ENCODE assay signal across 9 mouse cellular contexts in the genomic region with DNA sequence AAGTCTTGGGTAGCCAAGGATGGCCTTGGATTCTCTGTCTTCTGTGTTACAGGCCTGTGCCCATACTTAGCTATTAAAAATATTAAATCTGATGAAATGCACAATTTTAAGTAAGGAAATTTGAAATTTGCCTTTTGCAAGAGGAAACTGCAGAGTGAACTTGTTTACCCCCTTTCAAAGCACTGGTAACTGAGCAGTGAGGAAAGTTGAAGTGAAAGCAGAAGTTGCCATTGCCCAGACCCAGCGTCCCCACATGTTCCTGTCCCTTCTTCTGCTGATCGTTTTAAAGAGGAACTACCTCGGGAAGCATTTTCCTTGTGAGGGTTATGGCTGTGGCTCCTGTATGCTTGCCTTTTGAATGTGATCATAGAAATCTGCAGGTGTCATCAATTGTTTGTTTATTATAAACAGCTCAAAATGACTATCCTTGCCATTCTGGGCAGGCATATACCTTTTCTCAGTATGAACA. TPM values are rescaled to one million over a fixed set of nuclear protein-coding genes. Genes with fewer than 3 reads are reported as not detected.
A peak's percentile ranks its signal among the peaks of the same experiment; 100 is the strongest.
DNase-seq lines count a peak whose midpoint lies in the region; ATAC-seq and TF ChIP-seq lines count a peak whose summit lies in the region.
"Had no signal": no experiment of that assay in that cellular context is flagged by ENCODE, and none has a peak within 500 bp of the region (broad histone marks: within the 10 kb centered on the region; RNA-seq: fewer than 3 reads in every experiment).

No protein-coding gene starts in this region.

- intact Hi-C loops in left cerebral cortex, postnatal 36 days (cut with DNase I), result no loop called here

- peaks cover 75% of the 10 kb centered on the region for H3K4me1 ChIP-seq in liver, embryonic 12.5 days

- peak overlapping the region; percentile 27 for H3K4me2 ChIP-seq in liver, embryonic 12.5 days

- 16% methylated on average over 3 of the region's 3 CpGs for WGBS in liver, embryonic 12.5 days (ENCODE audit: insufficient replicate concordance)

- no peaks in the 10 kb centered on the region for H3K27me3 ChIP-seq in liver, embryonic 12.5 days (replicated peaks)

- H3K27ac ChIP-seq in layer of hippocampus, adult 2 months, result peak overlapping the region; percentile 91
- H3K27ac ChIP-seq in liver, embryonic 12.5 days, result peak overlapping the region; percentile 64

- H3K9me3 ChIP-seq in liver, embryonic 12.5 days (replicated peaks), result no peaks in the 10 kb centered on the region

- ATAC-seq in activated CD4-positive, CD25-positive, alpha-beta regulatory T cell, adult 4 months, result peak; percentile 36
- no peak for ATAC-seq in liver, embryonic 12.5 days

- H3K36me3 ChIP-seq in liver, embryonic 12.5 days, result peaks cover 14% of the 10 kb centered on the region

- no peak overlapping the region; the same call in 1 of the 2 replicates for H3K9ac ChIP-seq in liver, embryonic 12.5 days

- TF ChIP-seq CTCF in layer of hippocampus, adult 2 months (conservative IDR thresholded peaks at IDR 0.05), result no peak

- no peak overlapping the region for H3K4me3 ChIP-seq in layer of hippocampus, adult 2 months
- H3K4me3 ChIP-seq in liver, embryonic 12.5 days, result no peak overlapping the region

- DNase-seq in layer of hippocampus, adult 2 months (ENCODE audit: low spot score in 2 of 2), result no peak
- no peak for DNase-seq in layer of hippocampus, postnatal 10 days (ENCODE audit: low spot score in 2 of 2)
- DNase-seq in skeletal muscle tissue, adult 2 months (ENCODE audit: low read depth, low spot score), result peak; percentile 60
- no peak for DNase-seq in right cerebral cortex, adult 18-20 months
- DNase-seq in left cerebral cortex, postnatal 36 days (ENCODE audit: low spot score in 2 of 2), result no peak
- DNase-seq in gastrocnemius, adult 8-10 months (ENCODE audit: low spot score in 2 of 2), result no peak

RNA-seq across cellular contexts. Expression of a gene that starts 39.8 kb away (rescaled TPM):
- 10 to 100 TPM; 32.0 to 33.1 TPM for total RNA-seq in layer of hippocampus, adult 2 months (2021)
- 10 to 100 TPM; 42.3 to 42.7 TPM for total RNA-seq in layer of hippocampus, postnatal 10 days (2021)
- polyA plus RNA-seq in activated CD4-positive, CD25-positive, alpha-beta regulatory T cell, adult 4 months (2017; shearing (Covaris generic)), result 100 to 1,000 TPM in 1 of 2 experiments, 10 to 100 TPM in 1; 83.0 to 104 TPM
- 35.9 and 42.2 TPM in 2 replicates for polyA plus RNA-seq in liver, embryonic 12.5 days (2016; fragmentation: Nextera tagmentation; extraction: Ambion mirVana)
- total RNA-seq in left cerebral cortex, postnatal 36 days (2021), result 10 to 100 TPM; 21.5 to 30.3 TPM
- 10 to 100 TPM; 18.8 to 27.9 (median 27.3) TPM for total RNA-seq in gastrocnemius, adult 8-10 months (2022)

RNA-seq across cellular contexts. Expression of a gene that starts 41.8 kb away (rescaled TPM):
- total RNA-seq in layer of hippocampus, adult 2 months (2021), result 1 to 10 TPM; 2.3 to 4.2 TPM
- total RNA-seq in layer of hippocampus, postnatal 10 days (2021), result 1 to 10 TPM; 3.7 to 4.0 TPM
- not detected for polyA plus RNA-seq in activated CD4-positive, CD25-positive, alpha-beta regulatory T cell, adult 4 months (2017; shearing (Covaris generic))
- polyA plus RNA-seq in liver, embryonic 12.5 days (2016; fragmentation: Nextera tagmentation; extraction: Ambion mirVana), result 0.12 and 0.26 TPM in 2 replicates
- total RNA-seq in left cerebral cortex, postnatal 36 days (2021), result 1 to 10 TPM; 4.9 to 10.0 TPM
- under 1 TPM in 1 of 4 experiments, not detected in 3; 0.59 TPM for total RNA-seq in gastrocnemius, adult 8-10 months (2022)
- polyA plus RNA-seq: inflammation-experienced regulatory T-cells, adult 6 months had no signal

RNA-seq across cellular contexts. Expression of a gene that starts 42.2 kb away (rescaled TPM):
- 1 to 10 TPM; 5.0 to 5.3 TPM for total RNA-seq in layer of hippocampus, adult 2 months (2021)
- 1 to 10 TPM; 5.0 to 6.0 TPM for total RNA-seq in layer of hippocampus, postnatal 10 days (2021)
- not detected for polyA plus RNA-seq in activated CD4-positive, CD25-positive, alpha-beta regulatory T cell, adult 4 months (2017; shearing (Covaris generic))
- polyA plus RNA-seq in liver, embryonic 12.5 days (2016; fragmentation: Nextera tagmentation; extraction: Ambion mirVana), result not detected in 2 replicates
- total RNA-seq in left cerebral cortex, postnatal 36 days (2021), result 1 to 10 TPM; 8.1 to 8.5 TPM
- total RNA-seq in gastrocnemius, adult 8-10 months (2022), result not detected
- polyA plus RNA-seq: inflammation-experienced regulatory T-cells, adult 6 months had no signal

Comparison
In these comparisons a context has a peak if more than half of its experiments do, and no peak if none do; other contexts are left out.
1. RNA of a gene that starts 42.2 kb away (total RNA-seq): 8.1 to 8.5 TPM in left cerebral cortex, postnatal 36 days, 5.0 to 6.0 TPM in layer of hippocampus, postnatal 10 days and 5.0 to 5.3 TPM in layer of hippocampus, adult 2 months; not detected in gastrocnemius, adult 8-10 months; every median in the first group is over 4 times any median in the second.